Mouse (Mus musculus): ENCODE results near the gene 4933428M09Rik. TPM values are rescaled to one million over a fixed set of nuclear protein-coding genes. Genes with fewer than 3 reads are reported as not detected.
"Not testable (repeated sequence)": the region's sequence is repeated elsewhere in the genome, so short reads cannot be mapped to it uniquely, and the experiment has no call there.

Gene 4933428M09Rik
- polyA plus RNA-seq (2012; rRNA removed), result not detected in 2 replicates

DNA sequence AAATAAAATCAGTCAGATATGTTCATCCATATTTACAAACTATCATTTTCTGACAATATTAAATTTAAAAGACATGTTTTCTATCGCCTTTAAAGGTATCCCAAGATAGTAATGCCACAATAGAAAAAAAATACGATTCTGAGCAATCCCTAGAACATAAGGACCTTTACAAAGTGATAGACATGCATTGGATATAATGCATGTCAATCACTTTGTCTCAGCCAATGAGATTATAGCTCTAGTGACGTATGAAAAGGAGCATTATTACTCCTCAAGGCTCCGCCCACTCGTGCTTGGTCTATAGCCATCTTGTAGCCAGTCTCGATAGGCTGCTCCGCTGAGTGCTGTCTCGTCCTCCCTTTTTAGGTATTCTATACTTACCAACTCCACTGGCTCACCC, at the start of gene 4933428M09Rik:
Gene 4933428M09Rik (plus strand): TSS at position 301 of the 400 bp plus-strand sequence.
- H3K27ac ChIP-seq (ENCODE audit: control insufficient read depth, insufficient read depth, low read length), result no peak within 1 kb of the TSS
- H3K27me3 ChIP-seq (ENCODE audit: control insufficient read depth, insufficient read depth, low read length), result no peaks in the 10 kb centered on the region
- DNase-seq, result no peak
- no peaks in the 10 kb centered on the region for H3K4me1 ChIP-seq (replicated peaks; ENCODE audit: control insufficient read depth, insufficient read depth, low read length)
- WGBS, result 90% methylated on average over 8 of the region's 8 CpGs
- no peak for TF ChIP-seq POLR2A (IDR thresholded peaks at IDR 0.05; ENCODE audit: control insufficient read depth, extremely low read depth, insufficient read depth, low read length, poor library complexity)
- TF ChIP-seq CTCF (IDR thresholded peaks at IDR 0.05; ENCODE audit: borderline replicate concordance, control insufficient read depth, extremely low read depth, insufficient read depth, low read length, poor library complexity), result no peak
- H3K4me3 ChIP-seq (ENCODE audit: control insufficient read depth, insufficient read depth, low read length), result no peak within 1 kb of the TSS
- H3K36me3 ChIP-seq (ENCODE audit: control insufficient read depth, insufficient read depth, low read length), result no peaks in the 10 kb centered on the region

DNA sequence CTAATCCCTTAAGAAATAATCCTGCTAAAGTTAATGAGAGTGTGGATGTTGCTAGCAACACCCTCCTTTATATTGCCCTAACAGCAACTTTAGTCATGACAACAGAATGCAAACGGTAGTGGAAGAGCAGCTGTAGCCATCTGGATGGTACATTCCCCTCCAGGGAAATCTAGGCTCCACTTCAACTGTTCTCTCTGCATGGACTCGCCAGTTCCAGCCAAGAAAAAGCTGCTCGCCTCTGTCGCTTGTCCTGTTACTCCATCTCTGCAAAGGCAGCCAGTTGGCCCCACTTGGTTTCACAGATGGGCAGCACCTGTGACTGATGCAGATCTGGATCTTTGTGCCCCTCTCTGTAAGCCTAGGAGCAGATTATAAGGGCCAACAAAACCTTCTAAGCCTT, 45.0 kb upstream of the 4933428M09Rik start:
- H3K4me3 ChIP-seq (ENCODE audit: control insufficient read depth, insufficient read depth, low read length), result no peak overlapping the region
- H3K27me3 ChIP-seq (ENCODE audit: control insufficient read depth, insufficient read depth, low read length), result no peaks in the 10 kb centered on the region
- DNase-seq, result no peak
- no peaks in the 10 kb centered on the region for H3K36me3 ChIP-seq (ENCODE audit: control insufficient read depth, insufficient read depth, low read length)
- H3K4me1 ChIP-seq (replicated peaks; ENCODE audit: control insufficient read depth, insufficient read depth, low read length), result no peaks in the 10 kb centered on the region
- H3K27ac ChIP-seq (ENCODE audit: control insufficient read depth, insufficient read depth, low read length), result no peak overlapping the region
- TF ChIP-seq POLR2A (IDR thresholded peaks at IDR 0.05; ENCODE audit: control insufficient read depth, extremely low read depth, insufficient read depth, low read length, poor library complexity) (no peak), CTCF (IDR thresholded peaks at IDR 0.05; ENCODE audit: borderline replicate concordance, control insufficient read depth, extremely low read depth, insufficient read depth, low read length, poor library complexity) (no peak)
- 77% methylated on average over 4 of the region's 4 CpGs for WGBS

DNA sequence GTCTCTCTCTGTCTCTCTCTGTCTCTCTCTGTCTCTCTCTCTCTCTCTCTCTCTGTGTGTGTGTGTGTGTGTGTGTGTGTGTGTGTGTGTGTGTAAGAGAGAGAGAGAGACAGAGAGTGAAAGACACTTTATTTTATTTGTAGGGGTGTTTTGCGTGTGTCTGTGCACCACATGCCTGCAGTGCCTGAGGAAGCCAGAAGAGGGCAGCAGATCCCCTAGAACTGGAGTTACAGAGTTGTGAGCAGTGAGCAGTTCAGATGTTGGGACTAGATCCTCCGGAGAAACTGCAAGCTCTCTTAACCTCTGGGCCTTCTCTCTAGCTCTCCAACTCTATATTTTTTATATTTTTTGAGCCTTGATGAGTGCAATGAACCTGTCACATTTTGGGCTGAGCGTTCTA, 12.5 kb downstream of the 4933428M09Rik start:
- WGBS, result 94% methylated on average over 3 of the region's 3 CpGs
- not testable (repeated sequence) for H3K4me1 ChIP-seq (replicated peaks; ENCODE audit: control insufficient read depth, insufficient read depth, low read length); H3K27me3 ChIP-seq (ENCODE audit: control insufficient read depth, insufficient read depth, low read length); DNase-seq; H3K36me3 ChIP-seq (ENCODE audit: control insufficient read depth, insufficient read depth, low read length); H3K4me3 ChIP-seq (ENCODE audit: control insufficient read depth, insufficient read depth, low read length); H3K27ac ChIP-seq (ENCODE audit: control insufficient read depth, insufficient read depth, low read length)

DNA sequence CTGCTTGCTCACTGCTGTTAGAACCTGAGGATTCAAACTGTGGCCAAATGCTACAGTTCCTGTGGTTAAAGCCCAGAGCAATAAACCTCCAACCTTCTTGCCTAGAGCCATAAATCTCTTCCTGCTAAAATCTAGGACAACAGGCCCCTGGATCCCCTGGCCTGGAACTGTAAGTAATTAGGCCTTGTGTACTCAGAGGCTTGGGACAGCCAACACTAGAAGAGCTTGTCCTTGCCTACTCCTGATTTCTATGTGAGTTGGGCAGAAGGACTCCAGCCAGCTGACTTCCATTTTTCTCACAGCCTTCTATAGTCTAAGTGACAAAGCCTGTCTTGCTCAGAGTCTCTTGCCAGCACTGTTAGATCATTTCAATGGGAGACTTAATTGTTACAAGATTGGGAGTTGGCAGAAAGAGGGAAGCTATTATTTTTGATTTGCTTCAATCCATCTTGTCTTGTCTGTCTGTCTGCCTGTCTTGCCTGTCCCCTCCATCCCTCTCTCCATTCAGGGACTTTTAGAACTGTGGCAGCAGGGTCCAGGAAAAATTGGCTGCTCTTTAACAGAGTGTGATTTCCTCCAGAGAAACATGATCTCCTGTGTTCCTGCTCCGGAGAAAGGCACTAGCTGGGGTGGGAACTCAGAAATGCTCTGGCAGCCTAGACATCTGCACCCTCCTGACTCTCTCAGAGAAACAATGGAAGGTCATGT, 15.7 kb downstream of the 4933428M09Rik start:
- H3K27me3 ChIP-seq (ENCODE audit: control insufficient read depth, insufficient read depth, low read length), result no peaks in the 10 kb centered on the region
- no peak overlapping the region for H3K4me3 ChIP-seq (ENCODE audit: control insufficient read depth, insufficient read depth, low read length)
- 62% methylated on average over 1 of the region's 1 CpGs for WGBS
- H3K4me1 ChIP-seq (replicated peaks; ENCODE audit: control insufficient read depth, insufficient read depth, low read length), result no peaks in the 10 kb centered on the region
- no peak for TF ChIP-seq CTCF (IDR thresholded peaks at IDR 0.05; ENCODE audit: borderline replicate concordance, control insufficient read depth, extremely low read depth, insufficient read depth, low read length, poor library complexity)
- no peak for TF ChIP-seq POLR2A (IDR thresholded peaks at IDR 0.05; ENCODE audit: control insufficient read depth, extremely low read depth, insufficient read depth, low read length, poor library complexity)
- H3K27ac ChIP-seq (ENCODE audit: control insufficient read depth, insufficient read depth, low read length), result no peak overlapping the region
- no peaks in the 10 kb centered on the region for H3K36me3 ChIP-seq (ENCODE audit: control insufficient read depth, insufficient read depth, low read length)
- no peak for DNase-seq

DNA sequence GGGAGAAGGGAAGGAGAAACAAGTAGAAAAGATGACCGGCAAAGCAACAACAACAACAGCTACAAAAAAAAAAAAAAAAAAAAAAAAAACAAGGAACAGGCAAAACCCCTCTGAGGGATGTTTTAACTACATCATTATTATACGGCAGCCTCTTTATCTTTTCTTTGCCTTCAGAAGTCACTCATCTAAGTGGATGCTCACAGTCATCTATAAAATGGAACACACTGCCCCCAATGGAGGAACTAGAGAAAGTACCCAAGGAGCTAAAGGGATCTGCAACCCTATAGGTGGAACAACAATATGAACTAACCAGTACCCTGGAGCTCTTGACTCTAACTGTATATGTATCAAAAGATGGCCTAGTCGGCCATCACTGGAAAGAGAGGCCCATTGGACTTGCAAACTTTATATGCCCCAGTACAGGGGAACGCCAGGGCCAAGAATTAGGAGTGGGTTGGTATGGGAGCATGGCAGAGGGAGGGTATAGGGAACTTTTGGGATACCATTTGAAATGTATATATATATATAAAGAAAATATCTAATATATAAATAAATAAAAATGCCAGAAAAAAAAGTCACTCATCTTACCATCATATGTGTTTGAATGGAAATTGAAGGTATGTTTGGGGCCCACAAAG, 30.3 kb downstream of the 4933428M09Rik start:
- H3K4me3 ChIP-seq (ENCODE audit: control insufficient read depth, insufficient read depth, low read length); H3K27me3 ChIP-seq (ENCODE audit: control insufficient read depth, insufficient read depth, low read length); H3K27ac ChIP-seq (ENCODE audit: control insufficient read depth, insufficient read depth, low read length); H3K36me3 ChIP-seq (ENCODE audit: control insufficient read depth, insufficient read depth, low read length); DNase-seq; H3K4me1 ChIP-seq (replicated peaks; ENCODE audit: control insufficient read depth, insufficient read depth, low read length): not testable (repeated sequence)
- WGBS, result 79% methylated on average over 4 of the region's 4 CpGs

DNA sequence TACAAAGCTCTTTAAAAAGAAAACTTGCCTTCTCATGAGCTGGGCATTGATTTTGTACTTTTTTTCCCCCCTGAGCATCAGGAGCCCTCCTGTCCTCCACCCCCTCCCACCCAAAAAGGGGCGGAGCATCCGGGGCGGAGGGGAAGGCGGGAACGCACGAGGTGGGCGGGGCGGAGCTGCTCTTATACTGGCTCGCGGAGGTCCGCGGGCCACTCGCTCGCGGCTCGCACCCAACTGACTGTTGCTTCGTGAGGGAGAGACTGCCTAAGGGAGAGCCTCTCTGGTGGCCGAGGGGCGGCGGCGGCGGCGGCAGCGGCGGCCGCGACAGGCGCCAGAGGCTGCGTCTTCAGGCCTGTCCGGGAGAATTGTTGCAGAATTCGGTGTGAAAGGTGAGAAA, 30.8 kb downstream of the 4933428M09Rik start, which contains the start of gene Mum1l1:
Gene Mum1l1 (plus strand): TSS at position 214 of the 397 bp plus-strand sequence.
- H3K4me3 ChIP-seq (ENCODE audit: control insufficient read depth, insufficient read depth, low read length), result no peak within 1 kb of the TSS
- 2% methylated on average over 17 of the region's 31 CpGs for WGBS
- no peaks in the 10 kb centered on the region for H3K36me3 ChIP-seq (ENCODE audit: control insufficient read depth, insufficient read depth, low read length)

DNA sequence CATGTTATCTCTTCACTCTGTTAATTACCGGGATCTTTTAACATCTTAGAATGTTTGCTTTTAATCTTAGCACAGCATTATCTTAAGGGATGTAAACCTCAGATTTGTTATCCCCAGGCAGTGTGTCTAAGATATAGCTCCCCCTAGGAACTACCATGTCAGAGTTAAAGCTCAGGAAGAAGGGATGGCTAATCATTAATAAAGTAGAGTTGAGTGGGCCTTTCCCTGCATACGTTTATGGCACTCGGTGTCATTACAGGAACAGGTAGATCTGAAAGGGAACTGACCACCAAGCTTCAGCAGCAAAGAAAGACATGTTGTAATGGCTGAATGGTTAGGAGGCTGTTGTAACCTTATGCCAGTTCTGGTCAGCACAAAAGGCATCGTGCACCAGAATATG, 35.7 kb downstream of the 4933428M09Rik start:
- no peak for TF ChIP-seq CTCF (IDR thresholded peaks at IDR 0.05; ENCODE audit: borderline replicate concordance, control insufficient read depth, extremely low read depth, insufficient read depth, low read length, poor library complexity)
- Histone ChIP-seq H3K4me3 (ENCODE audit: control insufficient read depth, insufficient read depth, low read length) (no peak overlapping the region), H3K27ac (ENCODE audit: control insufficient read depth, insufficient read depth, low read length) (no peak overlapping the region), H3K36me3 (ENCODE audit: control insufficient read depth, insufficient read depth, low read length) (no peaks in the 10 kb centered on the region), H3K4me1 (replicated peaks; ENCODE audit: control insufficient read depth, insufficient read depth, low read length) (no peaks in the 10 kb centered on the region), H3K27me3 (ENCODE audit: control insufficient read depth, insufficient read depth, low read length) (0 out of 2 replicates have a peak, but pooled peaks cover 2% of the 10 kb centered on the region)
- 78% methylated on average over 4 of the region's 4 CpGs for WGBS
- no peak for DNase-seq

More for the DNA sequence above, 30.8 kb downstream of the 4933428M09Rik start, which contains the start of gene Mum1l1:
- no peaks in the 10 kb centered on the region for H3K4me1 ChIP-seq (replicated peaks; ENCODE audit: control insufficient read depth, insufficient read depth, low read length)
- H3K27me3 ChIP-seq (ENCODE audit: control insufficient read depth, insufficient read depth, low read length), result 0 out of 2 replicates have a peak, but pooled peaks cover 2% of the 10 kb centered on the region
- no peak within 1 kb of the TSS for H3K27ac ChIP-seq (ENCODE audit: control insufficient read depth, insufficient read depth, low read length)
- no peak for TF ChIP-seq CTCF (IDR thresholded peaks at IDR 0.05; ENCODE audit: borderline replicate concordance, control insufficient read depth, extremely low read depth, insufficient read depth, low read length, poor library complexity)
- no peak for TF ChIP-seq POLR2A (IDR thresholded peaks at IDR 0.05; ENCODE audit: control insufficient read depth, extremely low read depth, insufficient read depth, low read length, poor library complexity)
- peak; percentile 19 for DNase-seq
